Mouse (Mus musculus) bone marrow, adult 2 months (tissue): Measurements from ENCODE around the gene Smok2a.
"Not testable (repeated sequence)": the region's sequence is repeated elsewhere in the genome, so short reads cannot be mapped to it uniquely, and the experiment has no call there.

Experiments
- CTCF ChIP-seq: fragments of 200-500 bp; IDR thresholded peaks from 2 replicates; pipeline ENCODE4 v1.5.1; 2011; ENCODE audit warnings: low read length, control low read depth; ENCODE audit not compliant: control insufficient read depth, insufficient read depth
- POLR2A ChIP-seq: fragments of 200-500 bp; IDR thresholded peaks from 2 replicates; pipeline ENCODE4 v1.6.1; 2011; ENCODE audit warnings: low read depth, mild to moderate bottlenecking, control low read depth, low read length, borderline replicate concordance; ENCODE audit not compliant: control insufficient read depth

- TF ChIP-seq POLR2A, CTCF: not testable (repeated sequence)
These were observed 933 bp downstream of the Smok2a start for GRCm38 (mm10) chr17:13221921-13222320.
